Mouse (Mus musculus) MEL (cell line): ENCODE measurements around the gene Elovl7. TPM values are rescaled to one million over a fixed set of nuclear protein-coding genes. Genes with fewer than 3 reads are reported as not detected.

Experiments used
- DNase-seq: peaks from one replicate; pipeline ENCODE4 v3.0.0; 2011; ENCODE audit warnings: low read depth, low spot score
- H3K27ac ChIP-seq: 2 replicates; pipeline ENCODE4 v1.5.1; 2012; ENCODE audit warnings: low read depth, mild to moderate bottlenecking, control low read depth, low read length, moderate library complexity; ENCODE audit not compliant: control insufficient read depth
- H3K27me3 ChIP-seq, 2 experiments: fragments of 150-350 bp in 1 of 2; sonication (generic) in 1 of 2; 2 replicates each; pipeline ENCODE4 v1.6.1; 2012; ENCODE audit warnings: low read length in 2 of 2, mild to moderate bottlenecking in 2 of 2, improper control_type of control experiment in 1 of 2, moderate library complexity in 1 of 2; ENCODE audit not compliant: insufficient read depth in 2 of 2, control insufficient read depth in 1 of 2
- H3K36me3 ChIP-seq, 2 experiments: 2 replicates each; pipeline ENCODE4 v1.6.1; 2012 to 2014; ENCODE audit warnings: low read length in 2 of 2, improper control_type of control experiment in 1 of 2, inconsistent platforms in 1 of 2, mild to moderate bottlenecking in 1 of 2; ENCODE audit not compliant: insufficient read depth in 2 of 2, control insufficient read depth in 1 of 2
- H3K4me1 ChIP-seq, 2 experiments: fragments of 150-350 bp in 1 of 2; sonication (generic) in 1 of 2; 2 replicates each; pipeline ENCODE4 v1.6.1; 2012; ENCODE audit warnings: low read length in 2 of 2, improper control_type of control experiment in 1 of 2, mild to moderate bottlenecking in 1 of 2; ENCODE audit not compliant: insufficient read depth in 2 of 2, control insufficient read depth in 1 of 2
- H3K4me3 ChIP-seq, 2 experiments: fragments of 150-350 bp in 1 of 2; sonication (generic) in 1 of 2; 2 replicates each; pipeline ENCODE4 v1.5.1; 2012; ENCODE audit warnings: low read depth in 2 of 2, low read length in 2 of 2, mild to moderate bottlenecking in 2 of 2, moderate library complexity in 2 of 2, control low read depth in 1 of 2, improper control_type of control experiment in 1 of 2; ENCODE audit not compliant: control insufficient read depth in 1 of 2, insufficient read depth in 1 of 2
- H3K79me2 ChIP-seq: 2 replicates; pipeline ENCODE4 v1.6.1; 2012; ENCODE audit warnings: mild to moderate bottlenecking, low read length, moderate library complexity; ENCODE audit not compliant: control insufficient read depth, poor library complexity, insufficient read depth
- H3K9ac ChIP-seq: 2 replicates; pipeline ENCODE4 v1.6.1; 2012; ENCODE audit warnings: low read depth, mild to moderate bottlenecking, control low read depth, low read length, moderate library complexity; ENCODE audit not compliant: control insufficient read depth, poor library complexity, severe bottlenecking
- H3K9me3 ChIP-seq: fragments of 150-350 bp; sonication (generic); replicated peaks from 2 replicates; pipeline ENCODE4 v1.6.1; 2012; ENCODE audit warnings: mild to moderate bottlenecking, low read length, improper control_type of control experiment, moderate library complexity; ENCODE audit not compliant: insufficient read depth
- BHLHE40 ChIP-seq: IDR thresholded peaks from 2 replicates; pipeline ENCODE4 v1.6.1; 2012; ENCODE audit warnings: low read depth, mild to moderate bottlenecking, inconsistent platforms, low read length, improper control_type of control experiment, borderline replicate concordance
- CHD1 ChIP-seq: IDR thresholded peaks from 2 replicates; pipeline ENCODE4 v1.6.1; 2012; ENCODE audit warnings: low read depth, mild to moderate bottlenecking, inconsistent platforms, low read length, improper control_type of control experiment
- CHD2 ChIP-seq: IDR thresholded peaks from 2 replicates; pipeline ENCODE4 v1.6.1; 2011; ENCODE audit warnings: low read length, improper control_type of control experiment
- EP300 ChIP-seq, 2 experiments: IDR thresholded peaks; 2 replicates each; pipeline ENCODE4 v1.6.1; 2011; ENCODE audit warnings: improper control_type of control experiment in 2 of 2, low read length in 2 of 2, low read depth in 1 of 2, mild to moderate bottlenecking in 1 of 2
- GATA1 ChIP-seq: IDR thresholded peaks from 2 replicates; pipeline ENCODE4 v1.6.1; 2011; ENCODE audit warnings: low read depth, low read length, improper control_type of control experiment
- HCFC1 ChIP-seq: IDR thresholded peaks from 2 replicates; pipeline ENCODE4 v1.6.1; 2012; ENCODE audit warnings: low read depth, mild to moderate bottlenecking, inconsistent platforms, low read length, improper control_type of control experiment, moderate library complexity
- MAFK ChIP-seq: IDR thresholded peaks from 2 replicates; pipeline ENCODE4 v1.6.1; 2011; ENCODE audit warnings: low read depth, mild to moderate bottlenecking, low read length, improper control_type of control experiment, borderline replicate concordance
- MAX ChIP-seq: IDR thresholded peaks from 2 replicates; pipeline ENCODE4 v1.6.1; 2011; ENCODE audit warnings: low read length, improper control_type of control experiment
- MEF2A ChIP-seq: IDR thresholded peaks from 2 replicates; pipeline ENCODE4 v1.6.1; 2014; ENCODE audit warnings: low read depth, mild to moderate bottlenecking, inconsistent platforms, low read length, improper control_type of control experiment; ENCODE audit not compliant: poor library complexity, insufficient replicate concordance, severe bottlenecking; ENCODE audit errors: extremely low read depth
- MYB ChIP-seq: IDR thresholded peaks from 2 replicates; pipeline ENCODE4 v1.6.1; 2011; ENCODE audit warnings: mild to moderate bottlenecking, low read depth, low read length, improper control_type of control experiment
- MYC ChIP-seq: IDR thresholded peaks from 2 replicates; pipeline ENCODE4 v1.6.1; 2011; ENCODE audit warnings: low read depth, mild to moderate bottlenecking, low read length, improper control_type of control experiment, moderate library complexity
- NRF1 ChIP-seq: IDR thresholded peaks from 2 replicates; pipeline ENCODE4 v1.6.1; 2014; ENCODE audit warnings: low read depth, mild to moderate bottlenecking, inconsistent platforms, low read length, improper control_type of control experiment, moderate library complexity; ENCODE audit not compliant: poor library complexity, insufficient read depth, severe bottlenecking
- POLR2AphosphoS2 ChIP-seq: IDR thresholded peaks from 2 replicates; pipeline ENCODE4 v1.6.1; 2011; ENCODE audit warnings: low read length, improper control_type of control experiment
- POLR2AphosphoS5 ChIP-seq: IDR thresholded peaks from 2 replicates; pipeline ENCODE4 v1.6.1; 2012; ENCODE audit warnings: low read depth, borderline replicate concordance, mild to moderate bottlenecking, inconsistent platforms, low read length, moderate library complexity, mixed read lengths
- TCF12 ChIP-seq: IDR thresholded peaks from 2 replicates; pipeline ENCODE4 v1.6.1; 2014; ENCODE audit warnings: low read depth, mild to moderate bottlenecking, inconsistent platforms, low read length, improper control_type of control experiment, moderate library complexity
- UBTF ChIP-seq: IDR thresholded peaks from 2 replicates; pipeline ENCODE4 v1.6.1; 2012; ENCODE audit warnings: low read depth, mild to moderate bottlenecking, inconsistent platforms, low read length, improper control_type of control experiment, moderate library complexity, borderline replicate concordance; ENCODE audit not compliant: insufficient read depth
- USF1 ChIP-seq: IDR thresholded peaks from 2 replicates; pipeline ENCODE4 v1.6.1; 2014; ENCODE audit warnings: low read depth, mild to moderate bottlenecking, inconsistent platforms, low read length, improper control_type of control experiment, moderate library complexity
- ZMIZ1 ChIP-seq: IDR thresholded peaks from 2 replicates; pipeline ENCODE4 v1.6.1; 2012; ENCODE audit warnings: low read depth, mild to moderate bottlenecking, inconsistent platforms, low read length, improper control_type of control experiment, moderate library complexity
- ZNF384 ChIP-seq: IDR thresholded peaks from 2 replicates; pipeline ENCODE4 v1.6.1; 2012; ENCODE audit warnings: low read depth, mild to moderate bottlenecking, inconsistent platforms, low read length, improper control_type of control experiment
- polyA plus RNA-seq, 2 experiments: library from polyadenylated mRNA; stranded (reverse) in 1 of 2; unstranded in 1 of 2; fragments of >175 nt in 1 of 2; fragments of >200 nt in 1 of 2; gene quantifications; 2 replicates each; pipeline versions ENCODE4 v1.2.1 to v1.2.4; 2012; ENCODE audit warnings: low replicate concordance in 2 of 2, low read depth in 1 of 2; ENCODE audit not compliant: insufficient read length in 2 of 2, insufficient read depth in 1 of 2, missing spikeins in 1 of 2
- total RNA-seq: library from RNA; depleted of rRNA; stranded (reverse); fragments of 300-350 nt; gene quantifications from 2 replicates; pipeline ENCODE4 v1.2.3, GENCODE M21; 2012

The Elovl7 gene
- total and polyA plus RNA-seq, 3 experiments = not detected

- Histone ChIP-seq H3K4me1 (no peaks in the 10 kb centered on the region), H3K27ac (no peak overlapping the region), H3K36me3 (no peaks in the 10 kb centered on the region), H3K27me3 (no peaks in the 10 kb centered on the region)
- no peak for DNase-seq
- TF ChIP-seq ZNF384 (no peak), MAX (no peak), USF1 (no peak), BHLHE40 (no peak)
- TF ChIP-seq, all 39 proteins: peak for 0
- no peaks in the 10 kb centered on the region for H3K79me2 ChIP-seq
- no peak overlapping the region for H3K9ac ChIP-seq
- H3K9me3 ChIP-seq = no peaks in the 10 kb centered on the region
- H3K4me3 ChIP-seq = no peak overlapping the region
These were observed 9.3 kb upstream of the Elovl7 start for GRCm38 (mm10) chr13:108204857-108205256.

GRCm38 (mm10) chr13:108207447-108207846, 6.8 kb upstream of the Elovl7 start:
- no peak overlapping the region for H3K9ac ChIP-seq
- H3K36me3 ChIP-seq = peaks cover 0 to 4% of the 10 kb centered on the region in 2 experiments; a peak in 2 of 4 replicates
- H3K27me3 ChIP-seq = no peaks in the 10 kb centered on the region
- DNase-seq = no peak
- H3K4me3 ChIP-seq = no peak overlapping the region
- TF ChIP-seq TCF12 (no peak), POLR2AphosphoS5 (no peak), UBTF (no peak), NRF1 (no peak), MEF2A (no peak), CHD1 (no peak), CHD2 (no peak), MYC (no peak), BHLHE40 (no peak), ZMIZ1 (no peak), EP300 (IDR thresholded peaks at IDR 0.05; ENCODE audit: low read depth in 1 of 2, low read length in 2 of 2) (no peak), MAFK (no peak), GATA1 (no peak), MYB (no peak), HCFC1 (no peak), POLR2AphosphoS2 (no peak)
- H3K4me1 ChIP-seq = peaks cover 4 to 8% of the 10 kb centered on the region in 2 experiments; a peak in 3 of 4 replicates
- H3K27ac ChIP-seq = no peak overlapping the region
- no peaks in the 10 kb centered on the region for H3K79me2 ChIP-seq
- H3K9me3 ChIP-seq = no peaks in the 10 kb centered on the region
